Mouse (Mus musculus): ENCODE data around the gene Urgcp.
A peak's percentile ranks its signal among the peaks of the same experiment; 100 is the strongest.

Gene Urgcp

GRCm38 (mm10) chr11:5782199-5782944, 20.2 kb upstream of the Urgcp start:
- DNase-seq = no peak

- peak; percentile 69 to 71 for DNase-seq
Observed at GRCm38 (mm10) chr11:5780035-5780499, 17.9 kb upstream of the Urgcp start.

GRCm38 (mm10) chr11:5778481-5778880, 16.3 kb upstream of the Urgcp start:
- DNase-seq = no peak

GRCm38 (mm10) chr11:5766019-5766418, 3.8 kb upstream of the Urgcp start:
- no peak for DNase-seq

GRCm38 (mm10) chr11:5762633-5762982, 432 bp upstream of the Urgcp start:
- DNase-seq = no peak

GRCm38 (mm10) chr11:5753755-5754154, 8.4 kb downstream of the Urgcp start:
- DNase-seq = no peak

- DNase-seq = no peak
Observed at GRCm38 (mm10) chr11:5744951-5745350, 17.2 kb downstream of the Urgcp start.

GRCm38 (mm10) chr11:5742106-5742505, 20.1 kb downstream of the Urgcp start:
- peak in 1 of 2 experiments; percentile 33 for DNase-seq

- DNase-seq = peak; percentile 66 to 77
Observed at GRCm38 (mm10) chr11:5740965-5741627, 21.1 kb downstream of the Urgcp start.

GRCm38 (mm10) chr11:5740599-5740964, 21.6 kb downstream of the Urgcp start:
- DNase-seq = no peak

GRCm38 (mm10) chr11:5739846-5740245, 22.3 kb downstream of the Urgcp start:
- peak in 1 of 2 experiments; percentile 27 for DNase-seq

GRCm38 (mm10) chr11:5738888-5739632, 23.1 kb downstream of the Urgcp start:
- DNase-seq = no peak

- DNase-seq = no peak
Observed at GRCm38 (mm10) chr11:5737137-5737536, 25.0 kb downstream of the Urgcp start.

- DNase-seq = no peak
Observed at GRCm38 (mm10) chr11:5734323-5734722, 27.9 kb downstream of the Urgcp start.

GRCm38 (mm10) chr11:5732401-5732800, 29.8 kb downstream of the Urgcp start:
- no peak for DNase-seq

- no peak for DNase-seq
Observed at GRCm38 (mm10) chr11:5729582-5729981, 32.6 kb downstream of the Urgcp start.

GRCm38 (mm10) chr11:5718611-5719354, 43.4 kb downstream of the Urgcp start:
- no peak for DNase-seq

GRCm38 (mm10) chr11:5716938-5717705, 45.1 kb downstream of the Urgcp start:
- DNase-seq = no peak

- no peak for DNase-seq
Observed at GRCm38 (mm10) chr11:5716246-5716645, 45.9 kb downstream of the Urgcp start.

GRCm38 (mm10) chr11:5715630-5716105, 46.5 kb downstream of the Urgcp start, which contains the start of gene Mrps24:
Mrps24 (minus strand) TSS chr11:5715680.
- DNase-seq = no peak

- no peak for DNase-seq
Observed at GRCm38 (mm10) chr11:5715179-5715578, 47.0 kb downstream of the Urgcp start.
